Mouse (Mus musculus) G1E (cell line): ENCODE results near the gene Chchd10. TPM values are rescaled to one million over a fixed set of nuclear protein-coding genes. Genes with fewer than 3 reads are reported as not detected.

ENCODE experiments used
- ATAC-seq: 2 replicates; pipeline ENCODE4 v1.8.0; 2016; ENCODE audit warnings: mild to moderate bottlenecking; ENCODE audit not compliant: insufficient number of reproducible peaks, poor library complexity, low FRiP score, severe bottlenecking; ENCODE audit errors: extremely low read depth
- DNase-seq: peaks from one replicate; pipeline ENCODE4 v3.0.0; 2012; ENCODE audit warnings: low spot score
- H3K27me3 ChIP-seq: 2 replicates; pipeline ENCODE4 v1.6.1; 2012; ENCODE audit warnings: mild to moderate bottlenecking, low read length, inconsistent platforms; ENCODE audit not compliant: insufficient read depth
- H3K36me3 ChIP-seq: replicated peaks from 2 replicates; pipeline ENCODE3; 2012; ENCODE audit warnings: mild to moderate bottlenecking, inconsistent platforms
- H3K4me1 ChIP-seq: 2 replicates; pipeline ENCODE4 v1.6.1; 2012; ENCODE audit warnings: low read depth, low read length, inconsistent platforms, mixed read lengths; ENCODE audit not compliant: insufficient read depth
- H3K4me3 ChIP-seq: 2 replicates; pipeline ENCODE4 v1.5.1; 2012; ENCODE audit warnings: low read depth, mild to moderate bottlenecking, inconsistent platforms, low read length, moderate library complexity, mixed read lengths
- H3K9me3 ChIP-seq: replicated peaks from 2 replicates; pipeline ENCODE4 v1.6.1; 2012; ENCODE audit warnings: inconsistent platforms
- CTCF ChIP-seq: IDR thresholded peaks from 2 replicates; pipeline ENCODE4 v1.5.1; 2012; ENCODE audit warnings: low read depth, low read length, inconsistent platforms, mixed read lengths
- GATA1 ChIP-seq: IDR thresholded peaks from 2 replicates; pipeline ENCODE4 v1.6.1; 2012; ENCODE audit warnings: borderline replicate concordance, low read length, inconsistent platforms, mixed read lengths
- GATA2 ChIP-seq: IDR thresholded peaks from 2 replicates; pipeline ENCODE4 v1.6.1; 2012; ENCODE audit warnings: low read depth, low read length, inconsistent platforms, borderline replicate concordance
- POLR2AphosphoS5 ChIP-seq: IDR thresholded peaks from 2 replicates; pipeline ENCODE4 v1.6.1; 2012; ENCODE audit warnings: low read depth, low read length, inconsistent platforms; ENCODE audit not compliant: insufficient replicate concordance
- TAL1 ChIP-seq: conservative IDR thresholded peaks from 2 replicates; pipeline ENCODE4 v1.6.1; 2012; ENCODE audit warnings: low read depth, low read length, inconsistent platforms, mixed read lengths
- polyA plus RNA-seq: library from polyadenylated mRNA; stranded (reverse); fragments of >175 nt; gene quantifications from 2 replicates; pipeline ENCODE4 v1.2.3, GENCODE M21; 2012
- total RNA-seq, 2 experiments: library from RNA; stranded (forward) in 1 of 2; stranded (reverse) in 1 of 2; fragments of 200-1000 nt in 1 of 2; fragments of >200 nt in 1 of 2; fragmentation: Nextera tagmentation in 1 of 2; gene quantifications; 2 replicates each; pipeline ENCODE4 v1.2.3; 2014 to 2017

The Chchd10 gene
- total and polyA plus RNA-seq, 3 experiments = 96.3 to 376 (median 135) TPM

- peaks cover 31% of the 10 kb centered on the region for H3K36me3 ChIP-seq
- TF ChIP-seq TAL1 (no peak), GATA2 (no peak), CTCF (no peak), POLR2AphosphoS5 (no peak), GATA1 (no peak)
- H3K27me3 ChIP-seq = no peaks in the 10 kb centered on the region
- H3K4me1 ChIP-seq = peaks cover 59% of the 10 kb centered on the region
- H3K9me3 ChIP-seq = no peaks in the 10 kb centered on the region
- no peak for ATAC-seq
- peak within 1 kb of the TSS; percentile 45; the same call in 1 of the 2 replicates for H3K4me3 ChIP-seq
- DNase-seq = no peak
These were observed 7.6 kb downstream of the Chchd10 start, which contains the start of gene Gm867 for GRCm38 (mm10) chr10:75940520-75940919. Gene Gm867 (minus strand): TSS chr10:75940672.

- TF ChIP-seq GATA2 (no peak), CTCF (no peak), TAL1 (no peak), GATA1 (no peak), POLR2AphosphoS5 (no peak)
- Histone ChIP-seq H3K9me3 (no peaks in the 10 kb centered on the region), H3K27me3 (no peaks in the 10 kb centered on the region; the same call in 1 of the 2 replicates), H3K36me3 (peaks cover 31% of the 10 kb centered on the region), H3K4me3 (no peak overlapping the region), H3K4me1 (peaks cover 56% of the 10 kb centered on the region)
- ATAC-seq = no peak
- no peak for DNase-seq
These were observed 8.3 kb downstream of the Chchd10 start for GRCm38 (mm10) chr10:75941042-75941824.

GRCm38 (mm10) chr10:75942736-75943477 lies 10.0 kb downstream of the Chchd10 start, which contains the start of gene Vpreb3:
Gene Vpreb3 (plus strand): TSS chr10:75943057.
- no peaks in the 10 kb centered on the region for H3K9me3 ChIP-seq
- peaks cover 20% of the 10 kb centered on the region for H3K36me3 ChIP-seq
- peaks cover 5% of the 10 kb centered on the region for H3K27me3 ChIP-seq
- ATAC-seq (no peak), DNase-seq (no peak)
- peaks cover 40% of the 10 kb centered on the region for H3K4me1 ChIP-seq
- H3K4me3 ChIP-seq = no peak within 1 kb of the TSS
- TF ChIP-seq GATA1 (no peak), TAL1 (no peak), POLR2AphosphoS5 (no peak), GATA2 (no peak), CTCF (no peak)

GRCm38 (mm10) chr10:75944066-75944772 lies 11.3 kb downstream of the Chchd10 start:
- Histone ChIP-seq H3K36me3 (peaks cover 13% of the 10 kb centered on the region), H3K4me3 (no peak overlapping the region), H3K4me1 (peaks cover 31% of the 10 kb centered on the region), H3K9me3 (no peaks in the 10 kb centered on the region), H3K27me3 (peaks cover 15% of the 10 kb centered on the region)
- no peak for TF ChIP-seq POLR2AphosphoS5
- TF ChIP-seq GATA2 = no peak
- no peak for TF ChIP-seq GATA1
- TF ChIP-seq TAL1 = no peak
- TF ChIP-seq CTCF = no peak
- no peak for DNase-seq
- no peak for ATAC-seq

- DNase-seq = no peak
- H3K27me3 ChIP-seq = peaks cover 23% of the 10 kb centered on the region
- no peak for ATAC-seq
- H3K4me3 ChIP-seq = no peak overlapping the region
- TF ChIP-seq CTCF (no peak), TAL1 (no peak)
- peaks cover 6% of the 10 kb centered on the region for H3K36me3 ChIP-seq
- H3K4me1 ChIP-seq = peaks cover 26% of the 10 kb centered on the region
- no peaks in the 10 kb centered on the region for H3K9me3 ChIP-seq
These were observed 12.3 kb downstream of the Chchd10 start for GRCm38 (mm10) chr10:75945213-75945612.

- no peak for ATAC-seq
These were observed 13.0 kb downstream of the Chchd10 start for GRCm38 (mm10) chr10:75945896-75946295.

More at GRCm38 (mm10) chr10:75945896-75946295, 13.0 kb downstream of the Chchd10 start:
- no peak for DNase-seq
- TF ChIP-seq TAL1 = no peak
- no peak for TF ChIP-seq GATA1
- peaks cover 27% of the 10 kb centered on the region for H3K27me3 ChIP-seq
- no peaks in the 10 kb centered on the region for H3K9me3 ChIP-seq
- no peaks in the 10 kb centered on the region for H3K36me3 ChIP-seq
- H3K4me1 ChIP-seq = peaks cover 23% of the 10 kb centered on the region
- no peak overlapping the region for H3K4me3 ChIP-seq
